Mouse (Mus musculus): ENCODE data around the gene St6galnac3.

The St6galnac3 gene

DNA sequence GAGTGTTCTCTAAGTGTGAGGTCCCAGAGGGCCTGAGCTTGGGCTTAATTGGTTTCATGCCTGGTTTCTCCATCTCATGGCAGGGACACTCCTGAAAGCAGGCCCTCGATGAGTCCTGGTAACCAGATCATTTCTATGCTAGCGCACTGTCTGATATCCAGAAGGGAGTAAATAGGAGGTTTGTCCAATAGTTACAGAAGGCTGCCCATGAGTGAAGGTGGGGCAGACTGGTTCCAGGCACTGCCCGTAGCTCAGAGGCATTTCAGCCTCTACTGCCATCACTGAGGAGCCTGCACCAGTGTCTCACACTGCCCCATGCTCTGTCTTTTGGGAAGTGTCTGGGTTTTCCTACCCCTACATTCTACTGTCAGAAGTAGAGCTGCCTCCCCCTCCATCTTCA, 72.1 kb downstream of the St6galnac3 start:
- DNase-seq (ENCODE audit: low read depth) = no peak

DNA sequence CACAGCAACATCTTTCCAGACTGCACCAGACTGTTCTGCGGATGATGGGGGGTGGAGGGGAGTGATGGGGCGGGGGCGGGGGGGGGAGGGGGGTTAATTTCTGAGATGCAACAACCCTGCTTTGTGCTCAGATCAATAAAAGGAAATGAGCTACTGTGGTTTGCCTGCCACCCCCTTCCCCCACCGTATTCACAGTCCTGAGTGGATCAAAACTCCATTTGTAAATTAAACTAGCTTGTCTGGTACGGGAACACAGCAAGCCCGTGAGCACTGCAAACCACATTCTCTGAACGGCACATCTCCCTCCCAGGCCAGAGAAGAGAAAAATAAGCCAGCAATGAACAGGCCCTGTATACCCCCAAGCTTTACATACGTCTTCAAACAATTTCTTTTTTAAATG, 76.3 kb downstream of the St6galnac3 start:
- no peak for DNase-seq (ENCODE audit: low read depth)

- DNase-seq (ENCODE audit: low read depth) = no peak
Observed at GRCm38 (mm10) chr3:153645803-153646202, 79.2 kb downstream of the St6galnac3 start.

- no peak for DNase-seq (ENCODE audit: low read depth)
Observed at GRCm38 (mm10) chr3:153643822-153644519, 81.0 kb downstream of the St6galnac3 start.

DNA sequence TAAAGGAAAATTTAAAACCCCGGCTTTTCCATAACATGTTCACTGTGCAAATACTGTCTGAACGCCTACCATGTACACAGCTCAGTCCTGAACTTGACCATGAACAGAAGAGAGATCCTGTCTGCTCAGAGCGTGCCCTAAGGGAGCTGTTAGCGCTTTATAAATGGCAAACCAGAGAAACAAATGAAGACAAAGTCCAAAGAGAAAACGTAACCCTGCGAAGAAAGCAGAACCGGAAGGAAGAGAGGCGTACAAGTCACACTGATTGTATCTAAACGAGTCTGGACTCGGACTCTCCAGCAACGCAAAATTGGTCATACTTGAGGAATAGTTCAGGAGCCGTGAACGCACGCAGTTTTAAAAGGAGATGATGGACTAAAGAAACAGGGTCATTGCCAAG, 82.1 kb downstream of the St6galnac3 start:
- DNase-seq (ENCODE audit: low read depth) = no peak

DNA sequence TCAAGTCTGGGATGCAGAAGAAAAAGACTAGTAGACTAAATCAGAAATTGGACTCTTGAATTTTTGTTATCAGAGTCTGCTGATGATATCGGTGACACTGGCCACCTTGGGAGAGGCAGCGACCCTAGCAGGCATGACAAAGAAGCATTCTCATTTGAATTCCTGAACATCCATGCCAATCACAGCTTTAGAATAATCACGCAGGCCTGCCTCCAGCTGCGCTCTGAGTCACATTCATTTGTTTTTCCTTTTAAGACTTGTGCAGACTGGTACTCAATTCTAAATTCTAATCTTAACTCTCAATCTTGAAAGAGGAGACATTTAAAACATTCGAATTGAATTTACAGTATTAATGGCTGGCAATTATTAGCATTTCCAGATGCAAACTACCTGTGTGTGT, 83.2 kb downstream of the St6galnac3 start:
- no peak for DNase-seq (ENCODE audit: low read depth)

GRCm38 (mm10) chr3:153637336-153637735, 87.6 kb downstream of the St6galnac3 start:
- DNase-seq (ENCODE audit: low read depth) = no peak

DNA sequence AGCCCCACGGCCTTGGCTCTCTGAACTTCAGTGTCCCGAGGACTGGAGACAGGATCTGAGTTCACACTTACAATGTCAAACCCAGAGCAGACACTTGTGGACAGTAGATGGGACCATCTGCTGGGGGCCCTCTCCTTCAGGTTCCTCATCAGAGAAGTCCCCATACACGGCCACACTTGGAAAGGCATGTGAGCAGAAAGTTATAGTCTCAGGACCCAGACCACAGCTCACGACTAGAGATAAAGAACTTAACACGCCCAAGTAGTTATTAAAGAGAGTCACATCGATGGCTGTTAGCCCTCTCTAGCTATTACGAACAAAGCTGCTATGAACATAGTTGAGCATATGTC, 88.2 kb downstream of the St6galnac3 start:
- DNase-seq (ENCODE audit: low read depth) = no peak

GRCm38 (mm10) chr3:153636094-153636803, 88.7 kb downstream of the St6galnac3 start:
- DNase-seq (ENCODE audit: low read depth) = no peak

DNA sequence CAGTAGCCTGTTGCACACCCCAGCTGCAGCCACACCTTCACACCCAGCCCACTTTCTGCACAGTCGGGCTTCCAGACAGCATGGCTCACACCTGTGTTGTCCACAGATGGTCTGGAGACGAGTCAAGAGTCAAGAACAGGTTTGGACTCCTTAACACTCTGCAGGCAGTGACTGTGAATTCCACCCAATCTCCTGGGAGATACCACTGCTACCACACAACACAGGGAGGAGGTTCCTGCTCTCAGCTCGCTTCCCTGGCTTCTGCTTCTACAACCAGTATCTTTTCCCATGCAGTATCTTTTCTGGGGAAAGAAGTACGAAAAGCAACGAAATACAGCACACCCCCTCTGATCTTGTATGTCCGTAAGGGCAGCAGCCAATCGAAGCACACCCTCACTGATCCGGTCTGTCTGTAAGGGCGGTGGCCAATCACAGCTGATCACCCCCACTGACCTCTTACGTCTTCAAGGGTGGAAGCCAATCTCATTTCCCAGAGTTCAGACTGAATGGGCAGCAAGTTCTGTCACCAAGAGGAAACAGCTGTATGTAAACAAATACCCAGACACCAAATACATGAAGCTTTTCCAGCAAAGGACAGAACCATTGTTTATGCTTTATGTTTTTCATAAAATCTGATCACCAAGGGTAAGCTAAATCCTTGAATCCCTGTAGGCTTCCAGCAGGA, 92.8 kb downstream of the St6galnac3 start:
- no peak for DNase-seq (ENCODE audit: low read depth)

- no peak for DNase-seq (ENCODE audit: low read depth)
Observed at GRCm38 (mm10) chr3:153626237-153626636, 98.7 kb downstream of the St6galnac3 start.

- DNase-seq (ENCODE audit: low read depth) = no peak
Observed at GRCm38 (mm10) chr3:153618976-153619375, 106.0 kb downstream of the St6galnac3 start.

GRCm38 (mm10) chr3:153616849-153617248, 108.1 kb downstream of the St6galnac3 start:
- DNase-seq (ENCODE audit: low read depth) = no peak

DNA sequence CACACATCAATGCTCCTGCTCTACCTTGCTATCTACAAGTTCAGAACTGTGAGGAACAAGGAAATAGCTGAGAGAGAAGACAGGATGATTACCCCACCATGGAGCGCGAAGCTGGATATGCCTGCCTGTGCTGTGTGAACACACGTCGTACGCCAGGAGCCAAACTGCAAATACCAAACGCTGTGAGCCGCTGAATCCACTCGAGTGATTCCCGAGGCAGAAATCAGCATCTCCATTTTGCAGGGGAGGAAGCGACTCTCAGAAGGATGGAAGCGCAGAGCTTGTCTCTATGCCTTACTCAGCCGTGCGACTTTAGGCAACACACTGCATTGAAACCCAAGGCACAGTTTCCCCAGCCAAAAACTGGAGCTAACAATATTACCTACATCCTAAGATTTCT, 114.7 kb downstream of the St6galnac3 start:
- no peak for DNase-seq (ENCODE audit: low read depth)

DNA sequence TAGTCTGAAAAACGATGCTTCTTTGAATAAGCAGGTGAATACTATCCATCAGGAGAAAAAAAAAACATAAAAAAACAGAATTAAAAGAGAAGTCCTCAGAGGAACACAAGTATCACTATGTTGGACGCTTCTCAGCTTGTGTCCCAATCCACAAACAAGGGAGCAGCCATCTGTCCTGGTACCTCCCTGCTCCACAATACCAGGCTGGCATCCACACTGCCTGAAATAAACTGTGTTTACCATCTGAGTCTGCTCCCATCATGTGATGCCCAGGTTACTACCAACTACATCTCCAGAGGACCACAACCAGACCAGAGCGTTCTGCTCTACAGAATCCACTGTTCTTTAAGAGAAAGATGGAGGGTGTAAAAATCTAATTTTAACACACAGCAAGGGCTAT, 118.6 kb downstream of the St6galnac3 start:
- no peak for DNase-seq (ENCODE audit: low read depth)

- no peak for DNase-seq (ENCODE audit: low read depth)
Observed at GRCm38 (mm10) chr3:153605767-153606098, 119.2 kb downstream of the St6galnac3 start.

DNA sequence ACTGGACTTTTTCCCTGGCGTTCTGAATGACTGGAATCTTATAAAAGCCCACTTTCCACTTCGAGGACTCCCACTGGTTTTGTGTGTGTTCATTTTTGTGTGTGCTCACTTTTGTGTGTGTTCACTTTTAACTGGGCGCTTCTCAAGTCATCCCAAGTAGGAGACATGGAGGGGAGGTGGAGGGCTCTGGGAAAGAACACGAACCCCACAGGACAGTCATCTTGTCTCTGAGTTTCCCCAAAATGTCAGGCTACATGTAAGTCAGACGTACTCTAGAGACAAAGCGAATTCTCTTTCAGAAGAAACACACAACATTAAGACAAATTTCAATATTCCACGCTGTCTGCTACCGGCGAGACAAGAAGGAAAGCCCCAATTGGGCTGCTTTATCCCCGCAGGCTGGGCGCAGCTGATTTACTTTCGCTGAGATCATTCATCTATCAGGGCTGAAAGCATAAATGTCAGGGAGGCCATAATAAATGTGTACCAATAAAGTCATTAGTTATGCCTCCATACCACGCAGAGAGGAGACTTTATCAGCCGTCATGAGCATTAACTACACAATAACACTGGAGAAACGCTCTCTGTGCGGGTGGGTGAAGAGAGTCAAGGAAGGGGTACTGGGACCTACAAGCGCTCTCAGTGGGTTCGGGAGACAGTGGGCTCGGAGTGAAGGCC, 119.7 kb downstream of the St6galnac3 start:
- DNase-seq (ENCODE audit: low read depth) = no peak

DNA sequence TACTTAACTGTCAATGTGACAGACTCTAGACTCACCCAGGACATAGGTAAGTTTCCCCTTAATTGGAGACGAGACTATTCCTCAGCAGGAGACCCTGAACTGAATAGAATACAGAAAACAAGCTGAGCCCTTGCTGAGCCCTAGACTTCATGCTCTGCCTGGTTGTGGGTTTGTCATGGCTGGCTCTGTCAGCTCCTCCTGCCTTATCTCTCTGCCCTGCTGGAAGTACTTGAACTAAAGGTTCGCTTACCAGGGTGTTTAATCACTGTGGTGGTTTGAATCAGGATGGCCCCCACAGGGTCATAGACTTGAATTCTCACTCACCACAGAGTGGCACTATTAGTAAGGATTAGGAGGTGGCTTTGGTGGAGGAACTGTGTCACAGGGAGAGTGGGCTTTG, 125.8 kb downstream of the St6galnac3 start:
- DNase-seq (ENCODE audit: low read depth) = no peak

- no peak for DNase-seq (ENCODE audit: low read depth)
Observed at GRCm38 (mm10) chr3:153598631-153599030, 126.3 kb downstream of the St6galnac3 start.

DNA sequence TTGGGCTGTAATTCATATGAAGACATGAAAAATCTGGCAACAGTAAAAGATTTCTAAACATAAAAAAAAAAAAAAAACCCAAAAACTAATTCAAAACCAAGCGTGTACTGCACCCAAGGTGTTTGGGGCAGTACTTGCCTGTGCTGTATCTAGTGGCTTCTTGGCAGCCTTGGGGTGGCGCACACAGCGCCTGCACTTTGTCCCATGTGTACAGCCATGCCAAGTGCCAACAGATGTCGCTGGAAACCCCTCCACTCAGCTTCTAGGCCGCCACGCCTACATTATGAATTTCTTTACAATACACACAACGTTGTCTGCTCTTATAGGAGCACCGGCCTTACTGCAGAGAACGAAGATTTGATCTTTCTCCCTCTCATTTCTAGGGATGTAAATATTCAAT, 130.4 kb downstream of the St6galnac3 start:
- no peak for DNase-seq (ENCODE audit: low read depth)

DNA sequence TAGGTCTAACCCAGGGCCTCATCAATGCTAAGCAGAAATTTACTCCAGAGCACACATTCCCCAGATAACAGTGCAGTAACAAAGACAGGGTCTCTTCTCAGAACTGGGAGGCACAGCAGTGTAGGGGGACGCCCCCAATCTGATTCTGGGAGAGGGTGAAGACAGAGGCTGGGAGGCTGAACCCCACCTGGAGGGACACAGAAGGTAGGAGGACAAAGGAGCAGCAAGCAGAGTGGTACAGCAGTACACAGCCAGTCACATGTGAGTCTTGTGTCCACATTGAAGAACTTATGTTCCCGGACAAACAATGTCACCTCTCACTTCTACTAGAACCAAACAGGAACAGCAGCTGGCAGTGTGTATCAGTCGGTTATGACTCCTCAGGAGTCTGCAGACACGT, 131.0 kb downstream of the St6galnac3 start:
- DNase-seq (ENCODE audit: low read depth) = no peak

DNA sequence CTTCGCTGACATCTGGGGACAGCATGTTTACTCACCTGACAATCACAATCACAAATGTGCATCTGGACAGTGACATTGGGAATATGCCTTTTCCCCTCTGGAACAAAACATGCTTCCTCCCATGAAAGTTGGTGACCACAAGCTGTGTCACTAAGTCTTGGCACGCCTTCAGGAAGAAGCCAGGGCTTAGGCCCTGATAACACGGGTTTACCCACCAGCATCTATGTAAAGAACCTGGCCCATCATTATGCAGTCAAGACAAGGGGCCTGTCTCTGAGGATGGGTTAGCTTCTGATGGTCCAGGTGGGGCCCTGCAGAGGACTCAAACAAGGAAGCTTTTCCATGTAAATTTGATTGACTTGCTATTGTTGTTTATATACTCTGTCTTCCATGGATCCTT, 131.9 kb downstream of the St6galnac3 start:
- DNase-seq (ENCODE audit: low read depth) = no peak

DNA sequence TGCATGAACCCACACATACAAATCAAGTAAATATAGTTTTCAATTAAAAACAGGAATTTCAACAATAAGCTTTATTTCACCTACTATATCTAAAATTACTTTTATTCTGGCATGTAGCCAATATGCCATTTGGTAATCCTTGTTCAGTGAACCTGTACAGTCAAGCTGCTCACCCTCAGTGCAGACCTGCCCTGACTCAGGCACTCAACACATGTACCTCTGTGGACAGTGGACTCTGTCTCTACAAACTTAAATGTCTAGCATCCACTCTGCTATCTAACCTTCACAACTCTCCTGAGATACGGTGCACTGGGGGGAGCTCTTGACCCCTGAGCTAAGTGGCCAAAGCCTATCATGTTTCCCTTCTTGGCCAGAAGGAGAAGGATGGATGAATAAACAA, 137.4 kb downstream of the St6galnac3 start:
- no peak for DNase-seq (ENCODE audit: low read depth)
